Mouse (Mus musculus): Measurements from ENCODE around the gene Tmem151a.

Tmem151a gene

GRCm38 (mm10) chr19:5085145-5085863, at the start of gene Tmem151a:
Gene Tmem151a, minus strand, starts transcription at chr19:5085531.
- DNase-seq (ENCODE audit: low read depth, low spot score) = no peak

- no peak for DNase-seq (ENCODE audit: low read depth, low spot score)
These were observed 45.9 kb upstream of the Tmem151a start for GRCm38 (mm10) chr19:5131237-5131636.

GRCm38 (mm10) chr19:5129770-5130169, 44.4 kb upstream of the Tmem151a start:
- no peak for DNase-seq (ENCODE audit: low read depth, low spot score)

GRCm38 (mm10) chr19:5124055-5124614, 38.8 kb upstream of the Tmem151a start:
- DNase-seq (ENCODE audit: low read depth, low spot score) = no peak

- DNase-seq (ENCODE audit: low read depth, low spot score) = no peak
These were observed 37.9 kb upstream of the Tmem151a start for GRCm38 (mm10) chr19:5123241-5123640.

- no peak for DNase-seq (ENCODE audit: low read depth, low spot score)
These were observed 37.2 kb upstream of the Tmem151a start for GRCm38 (mm10) chr19:5122492-5122891.

- no peak for DNase-seq (ENCODE audit: low read depth, low spot score)
These were observed 33.0 kb upstream of the Tmem151a start, which contains the start of gene Klc2 for GRCm38 (mm10) chr19:5118384-5118698. Gene Klc2, minus strand, starts transcription at chr19:5118560.

GRCm38 (mm10) chr19:5117494-5118383, 32.4 kb upstream of the Tmem151a start:
- DNase-seq (ENCODE audit: low read depth, low spot score) = peak; percentile 81

GRCm38 (mm10) chr19:5113783-5114182, 28.5 kb upstream of the Tmem151a start:
- no peak for DNase-seq (ENCODE audit: low read depth, low spot score)

GRCm38 (mm10) chr19:5109659-5110453, 24.5 kb upstream of the Tmem151a start:
- DNase-seq (ENCODE audit: low read depth, low spot score) = no peak

GRCm38 (mm10) chr19:5108702-5109101, 23.4 kb upstream of the Tmem151a start:
- no peak for DNase-seq (ENCODE audit: low read depth, low spot score)

- no peak for DNase-seq (ENCODE audit: low read depth, low spot score)
These were observed 22.9 kb upstream of the Tmem151a start for GRCm38 (mm10) chr19:5108271-5108575.

GRCm38 (mm10) chr19:5107556-5108270, 22.4 kb upstream of the Tmem151a start:
- no peak for DNase-seq (ENCODE audit: low read depth, low spot score)

GRCm38 (mm10) chr19:5106731-5107191, 21.4 kb upstream of the Tmem151a start, which contains the start of gene Rab1b:
Gene Rab1b, minus strand, starts transcription at chr19:5107072.
- DNase-seq (ENCODE audit: low read depth, low spot score) = peak; percentile 97

GRCm38 (mm10) chr19:5106074-5106473, 20.7 kb upstream of the Tmem151a start:
- no peak for DNase-seq (ENCODE audit: low read depth, low spot score)

GRCm38 (mm10) chr19:5098363-5099143, 13.2 kb upstream of the Tmem151a start, which contains the start of gene Cnih2:
Gene Cnih2, minus strand, starts transcription at chr19:5098521.
- no peak for DNase-seq (ENCODE audit: low read depth, low spot score)

GRCm38 (mm10) chr19:5097521-5098362, 12.4 kb upstream of the Tmem151a start:
- DNase-seq (ENCODE audit: low read depth, low spot score) = no peak

- DNase-seq (ENCODE audit: low read depth, low spot score) = no peak
These were observed 10.7 kb upstream of the Tmem151a start for GRCm38 (mm10) chr19:5095887-5096474.

Data from WW6 (cell line).